Mouse (Mus musculus): ENCODE data around the gene Gigyf1. TPM values are rescaled to one million over a fixed set of nuclear protein-coding genes. Genes with fewer than 3 reads are reported as not detected.

The Gigyf1 gene
- 9.6 and 13.9 TPM in 2 replicates for polyA plus RNA-seq (2012; rRNA removed)

GRCm38 (mm10) chr5:137518436-137518835 is at the start of gene Gigyf1:
Gigyf1 (plus strand) TSS chr5:137518548.
- WGBS = 81% methylated on average over 5 of the region's 5 CpGs
- no peak for DNase-seq (ENCODE audit: low read depth, low spot score)

- 20% methylated on average over 5 of the region's 5 CpGs for WGBS
- peak; percentile 81 for DNase-seq (ENCODE audit: low read depth, low spot score)
These were observed 46.0 kb upstream of the Gigyf1 start for GRCm38 (mm10) chr5:137472252-137472904.

GRCm38 (mm10) chr5:137474351-137474750 is 44.0 kb upstream of the Gigyf1 start:
- no peak for DNase-seq (ENCODE audit: low read depth, low spot score)
- WGBS = 66% methylated on average over 2 of the region's 2 CpGs

GRCm38 (mm10) chr5:137476964-137477363 is 41.4 kb upstream of the Gigyf1 start, which contains the start of gene Zan:
Zan (minus strand) TSS chr5:137477064.
- WGBS = 84% methylated on average over 5 of the region's 5 CpGs

GRCm38 (mm10) chr5:137481138-137481537 is 37.2 kb upstream of the Gigyf1 start:
- peak; percentile 61 for DNase-seq (ENCODE audit: low read depth, low spot score)

More at GRCm38 (mm10) chr5:137476964-137477363, 41.4 kb upstream of the Gigyf1 start, which contains the start of gene Zan:
- no peak for DNase-seq (ENCODE audit: low read depth, low spot score)

GRCm38 (mm10) chr5:137481897-137482296 is 36.5 kb upstream of the Gigyf1 start:
- 60% methylated on average over 8 of the region's 8 CpGs for WGBS
- no peak for DNase-seq (ENCODE audit: low read depth, low spot score)

- 33% methylated on average over 30 of the region's 30 CpGs for WGBS
These were observed 33.1 kb upstream of the Gigyf1 start for GRCm38 (mm10) chr5:137485071-137485850.

GRCm38 (mm10) chr5:137485851-137486155 is 32.5 kb upstream of the Gigyf1 start:
- no peak for DNase-seq (ENCODE audit: low read depth, low spot score)
- 11% methylated on average over 17 of the region's 17 CpGs for WGBS

More at GRCm38 (mm10) chr5:137485071-137485850, 33.1 kb upstream of the Gigyf1 start:
- no peak for DNase-seq (ENCODE audit: low read depth, low spot score)

- no peak for DNase-seq (ENCODE audit: low read depth, low spot score)
- 87% methylated on average over 7 of the region's 7 CpGs for WGBS
These were observed 30.7 kb upstream of the Gigyf1 start for GRCm38 (mm10) chr5:137487616-137488015.

GRCm38 (mm10) chr5:137491559-137491958 is 26.8 kb upstream of the Gigyf1 start:
- no peak for DNase-seq (ENCODE audit: low read depth, low spot score)

GRCm38 (mm10) chr5:137493831-137494230 is 24.5 kb upstream of the Gigyf1 start:
- no peak for DNase-seq (ENCODE audit: low read depth, low spot score)
- WGBS = 68% methylated on average over 13 of the region's 13 CpGs

More at GRCm38 (mm10) chr5:137491559-137491958, 26.8 kb upstream of the Gigyf1 start:
- 41% methylated on average over 4 of the region's 4 CpGs for WGBS

- 90% methylated on average over 7 of the region's 7 CpGs for WGBS
- no peak for DNase-seq (ENCODE audit: low read depth, low spot score)
These were observed 18.2 kb upstream of the Gigyf1 start for GRCm38 (mm10) chr5:137500186-137500585.

GRCm38 (mm10) chr5:137501709-137502666 is 16.4 kb upstream of the Gigyf1 start, which contains the start of gene Pop7:
Pop7 (minus strand) TSS chr5:137502518.
- peak; percentile 98 for DNase-seq (ENCODE audit: low read depth, low spot score)
- under 1% methylated on average over 64 of the region's 64 CpGs for WGBS

GRCm38 (mm10) chr5:137502667-137503110 is 15.7 kb upstream of the Gigyf1 start:
- WGBS = under 1% methylated on average over 30 of the region's 30 CpGs
- peak; percentile 69 for DNase-seq (ENCODE audit: low read depth, low spot score)

GRCm38 (mm10) chr5:137504041-137504440 is 14.3 kb upstream of the Gigyf1 start:
- 64% methylated on average over 6 of the region's 6 CpGs for WGBS
- no peak for DNase-seq (ENCODE audit: low read depth, low spot score)

GRCm38 (mm10) chr5:137510014-137510501 is 8.3 kb upstream of the Gigyf1 start:
- 3% methylated on average over 19 of the region's 52 CpGs for whole genome bisulfite sequencing
- no peak for DNase-seq (ENCODE audit: low read depth, low spot score)

- no peak for DNase-seq (ENCODE audit: low read depth, low spot score)
- under 1% methylated on average over 68 of the region's 83 CpGs for WGBS
These were observed 7.6 kb upstream of the Gigyf1 start for GRCm38 (mm10) chr5:137510573-137511390.

- 59% methylated on average over 3 of the region's 3 CpGs for WGBS
- DNase-seq (ENCODE audit: low read depth, low spot score) = no peak
These were observed 6.6 kb upstream of the Gigyf1 start for GRCm38 (mm10) chr5:137511706-137512105.
